Mouse (Mus musculus) skeletal muscle tissue, adult 2 months (tissue): ENCODE results near the gene Krt34.

Experiments used
- DNase-seq: peaks from one replicate; pipeline ENCODE4 v3.0.0-alpha.2; 2012; ENCODE audit warnings: low read depth, low spot score

The Krt34 gene

GRCm38 (mm10) chr11:100041454-100041853 lies at the start of gene Krt34:
Krt34 (minus strand) TSS chr11:100041554.
- DNase-seq, result no peak

- DNase-seq, result no peak
These were observed 47.1 kb upstream of the Krt34 start for GRCm38 (mm10) chr11:100088378-100089025.

DNA sequence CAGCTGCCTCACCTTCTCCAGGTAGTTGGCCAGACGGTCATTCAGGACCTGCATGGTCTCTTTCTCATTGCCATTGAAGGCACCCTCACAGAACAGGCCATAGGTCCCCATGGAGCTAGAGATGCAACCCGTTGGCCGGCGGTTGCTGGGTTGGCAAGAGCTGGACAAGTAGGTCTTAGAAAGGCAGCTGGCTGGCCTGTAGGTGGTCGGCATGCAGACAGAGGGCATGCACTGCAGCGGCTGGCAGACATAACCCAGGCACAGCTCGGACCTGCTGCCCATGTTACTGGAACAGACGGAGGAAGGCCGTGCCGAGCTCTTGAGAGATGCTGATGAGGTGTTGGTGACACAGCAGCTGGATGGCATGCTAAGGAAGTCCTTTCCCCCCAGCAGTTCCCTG lies 46.5 kb upstream of the Krt34 start, which contains the start of gene Krt32:
Krt32 (minus strand) TSS at position 366 of the 400 bp plus-strand sequence.
- no peak for DNase-seq

GRCm38 (mm10) chr11:100073873-100074272 lies 32.5 kb upstream of the Krt34 start:
- peak; percentile 25 for DNase-seq

DNA sequence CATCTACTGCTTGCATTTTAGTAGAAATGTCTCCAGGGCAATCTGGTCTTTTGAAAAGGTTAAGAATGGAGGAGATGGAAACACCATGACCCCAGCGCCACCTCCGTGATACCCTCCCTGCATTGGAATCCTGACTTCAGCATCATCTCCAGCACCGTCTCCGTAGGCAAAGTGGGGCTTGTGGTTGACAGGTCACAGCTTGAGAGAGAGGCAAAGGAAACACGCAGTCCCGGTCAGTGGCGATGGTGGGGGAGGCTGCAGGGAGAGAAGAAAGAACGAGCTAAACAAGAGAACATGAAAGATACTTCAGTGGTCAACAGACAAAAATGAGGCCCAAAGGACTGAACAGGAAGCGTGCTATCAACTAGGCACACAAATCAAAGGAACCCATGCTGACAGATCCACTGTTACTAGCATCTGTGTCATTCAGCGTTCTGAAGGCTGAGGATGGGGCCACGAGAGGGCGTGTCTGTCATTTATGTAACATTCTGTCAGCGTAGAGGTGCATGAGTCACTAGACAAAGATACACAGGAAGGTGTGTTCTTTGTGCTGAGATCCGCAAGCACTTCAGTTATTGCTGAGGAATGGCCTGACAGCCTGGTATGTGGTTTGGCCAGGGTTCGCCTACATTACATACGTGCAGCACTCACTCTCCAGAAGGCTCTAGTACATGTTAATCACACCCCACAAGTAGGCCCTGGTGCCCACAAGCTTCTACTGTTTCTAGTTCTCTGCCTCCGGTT lies 26.1 kb upstream of the Krt34 start:
- DNase-seq, result no peak

DNA sequence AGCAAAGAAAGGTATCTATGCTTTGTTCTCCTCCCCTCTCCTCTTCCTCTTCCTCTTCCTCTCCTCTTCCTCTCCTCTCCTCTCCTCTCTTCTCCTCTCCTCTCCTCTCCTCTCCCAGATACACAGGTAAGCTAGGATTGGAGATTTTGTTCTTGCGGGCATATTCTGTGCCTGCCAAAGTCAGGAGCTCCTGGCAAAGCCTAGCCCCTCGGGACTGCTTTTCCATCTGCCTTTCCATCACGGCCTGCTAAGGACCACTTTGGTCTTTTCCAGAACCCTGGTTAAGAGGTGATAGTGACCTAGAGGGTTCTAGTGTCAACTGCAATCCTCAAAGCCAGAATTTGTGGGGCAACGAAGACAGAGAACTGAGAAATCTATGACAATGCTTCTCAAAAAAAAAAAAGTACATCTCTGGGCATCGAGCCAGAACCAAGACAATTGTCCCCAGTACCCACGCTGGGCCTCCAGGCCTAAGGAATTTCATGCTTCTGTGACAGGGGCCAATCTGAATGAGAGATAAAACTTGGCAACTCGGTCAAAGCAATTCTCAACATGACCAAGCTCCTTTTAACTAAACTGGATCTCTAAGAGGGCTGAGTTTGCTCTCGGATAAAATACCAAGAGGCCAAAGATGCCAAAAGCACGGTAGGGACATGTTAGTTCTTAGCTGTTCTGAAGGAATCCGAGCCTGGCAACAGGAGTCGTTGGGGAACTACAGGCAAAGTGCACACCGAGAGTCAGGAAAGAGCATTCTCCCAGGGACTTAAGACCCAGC lies 25.1 kb upstream of the Krt34 start:
- DNase-seq, result no peak

- DNase-seq, result no peak
These were observed 17.5 kb upstream of the Krt34 start for GRCm38 (mm10) chr11:100058875-100059274.

GRCm38 (mm10) chr11:100055686-100056655 lies 14.6 kb upstream of the Krt34 start:
- no peak for DNase-seq

DNA sequence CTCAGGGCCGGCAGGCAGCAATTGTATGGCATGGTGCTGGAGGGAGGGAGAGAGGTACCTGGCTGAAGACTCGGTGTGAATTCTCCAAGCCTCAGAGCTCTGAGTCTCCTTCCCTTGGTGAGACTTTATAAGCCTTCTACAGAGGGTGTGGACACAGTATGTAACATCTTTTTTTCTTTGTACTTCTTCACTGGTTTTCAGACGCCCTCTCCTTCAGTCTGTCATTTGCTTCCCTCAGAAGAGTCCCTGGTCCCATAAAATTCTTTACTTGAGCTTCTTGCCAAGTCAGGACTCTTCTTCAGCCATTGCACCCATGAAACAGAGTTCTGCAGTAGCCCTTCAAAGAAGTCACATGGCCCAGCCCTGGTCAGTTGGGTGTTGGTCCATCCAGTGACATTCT lies 9.1 kb upstream of the Krt34 start, which contains the start of gene Krt31:
Krt31 (minus strand) TSS at position 101 of the 400 bp plus-strand sequence.
- no peak for DNase-seq

DNA sequence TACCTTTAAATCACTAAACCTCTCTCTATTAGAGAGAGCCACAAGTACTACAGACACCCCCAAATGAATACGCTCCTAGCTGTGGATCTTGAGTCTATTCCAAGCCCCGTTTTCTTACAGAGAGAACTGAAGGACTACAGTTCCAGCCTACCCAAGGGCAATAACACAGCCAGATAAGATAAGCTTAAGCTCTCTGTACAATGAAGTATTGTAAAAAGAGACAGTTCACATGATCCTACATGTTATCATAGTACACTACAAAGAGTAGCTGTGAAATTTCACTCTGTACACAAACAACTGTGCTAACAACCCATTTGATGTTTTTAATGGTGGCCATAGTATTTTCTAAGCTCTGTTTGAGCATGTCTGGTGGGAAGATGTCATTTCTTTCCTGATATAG lies 5.8 kb upstream of the Krt34 start:
- no peak for DNase-seq

DNA sequence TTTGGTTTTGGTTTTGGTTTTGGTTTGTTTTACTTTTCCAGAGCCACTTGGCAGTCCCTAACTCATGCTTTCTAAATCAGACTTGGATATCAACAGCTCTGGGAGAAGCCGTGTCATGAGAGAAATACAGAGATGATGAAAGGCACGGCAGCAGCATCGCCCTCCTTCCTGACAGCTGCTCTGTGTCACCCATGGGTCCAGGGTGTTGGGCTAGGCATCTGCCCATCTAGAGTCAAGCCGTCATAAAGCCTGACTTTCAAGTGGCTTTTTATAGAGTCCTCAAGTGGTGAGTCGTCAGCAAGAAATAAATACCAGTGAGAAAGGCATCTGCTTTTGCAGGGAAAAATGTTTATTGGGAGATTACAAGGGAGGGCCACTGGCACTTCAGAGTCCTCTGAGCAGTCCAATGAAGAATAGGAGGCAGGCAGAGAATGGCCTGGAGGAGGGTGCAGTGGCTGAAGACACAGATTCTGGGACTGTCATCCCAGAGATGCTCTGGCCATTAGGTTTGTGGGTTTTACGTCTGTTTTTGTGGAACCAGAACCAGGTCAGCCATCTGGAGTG lies 5.0 kb upstream of the Krt34 start:
- DNase-seq, result no peak

DNA sequence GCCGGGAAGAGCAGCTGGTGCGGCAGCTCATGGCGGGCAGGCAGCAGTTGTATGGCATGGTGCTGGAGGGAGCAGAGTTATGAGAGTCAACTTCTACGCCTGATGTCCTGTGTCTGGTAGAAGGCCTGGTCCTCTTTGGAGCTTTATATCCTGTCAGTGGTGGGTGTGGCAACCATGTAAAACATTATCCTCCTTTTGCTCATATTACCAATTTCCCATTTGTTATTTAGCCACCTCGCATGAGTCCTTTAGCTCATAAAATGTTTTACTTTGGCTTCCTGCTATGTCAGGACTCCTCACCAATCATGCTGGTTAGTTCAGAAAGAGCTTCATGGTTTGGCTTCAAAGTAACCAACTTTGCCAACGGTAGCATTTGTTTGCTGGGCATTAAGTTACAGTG lies 11.6 kb downstream of the Krt34 start, which contains the start of gene Krt33b:
Krt33b (minus strand) TSS at position 101 of the 400 bp plus-strand sequence.
- no peak for DNase-seq

DNA sequence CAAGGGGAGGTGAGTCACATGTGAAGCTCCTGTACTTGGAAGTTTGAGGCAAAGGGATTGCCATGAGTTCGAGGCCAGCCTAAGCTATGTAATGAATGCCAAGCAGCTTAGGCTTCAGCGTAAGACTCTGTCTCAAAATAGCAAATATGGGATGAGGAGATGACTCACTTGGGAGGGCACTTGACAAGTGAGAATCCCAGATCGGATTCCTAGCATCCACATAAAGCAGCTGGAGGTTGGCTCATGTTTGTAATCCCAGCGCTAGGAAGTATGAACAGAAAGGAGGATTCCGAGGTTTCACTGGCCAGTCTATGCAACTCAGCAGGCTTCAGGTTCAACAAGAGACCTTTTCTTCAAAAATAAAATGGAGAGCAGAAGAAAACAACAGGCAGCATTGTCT lies 19.9 kb downstream of the Krt34 start:
- DNase-seq, result no peak

DNA sequence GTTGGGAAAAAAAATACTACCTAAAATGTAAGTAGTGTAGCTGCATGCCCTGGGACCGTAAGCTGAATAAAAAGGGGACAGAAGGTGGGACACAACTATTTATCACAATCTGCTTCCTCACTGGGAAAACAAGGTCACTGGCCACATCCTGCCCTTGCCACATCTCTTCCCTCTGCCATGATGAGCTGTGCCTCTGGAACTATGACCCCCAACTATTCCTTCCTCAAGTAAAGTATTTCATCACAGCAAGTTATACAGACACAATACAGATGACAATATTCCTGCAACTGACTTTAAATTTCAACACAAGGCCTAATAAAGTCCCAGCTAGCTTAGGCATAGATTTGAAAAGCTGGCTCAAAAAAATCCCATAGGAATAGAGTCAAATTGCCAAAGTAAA lies 21.9 kb downstream of the Krt34 start:
- no peak for DNase-seq

- no peak for DNase-seq
These were observed 25.2 kb downstream of the Krt34 start, which contains the start of gene Krt33a for GRCm38 (mm10) chr11:100016112-100016511. Krt33a (minus strand) TSS chr11:100016212.

- DNase-seq, result no peak
These were observed 27.6 kb downstream of the Krt34 start for GRCm38 (mm10) chr11:100013691-100014171.

DNA sequence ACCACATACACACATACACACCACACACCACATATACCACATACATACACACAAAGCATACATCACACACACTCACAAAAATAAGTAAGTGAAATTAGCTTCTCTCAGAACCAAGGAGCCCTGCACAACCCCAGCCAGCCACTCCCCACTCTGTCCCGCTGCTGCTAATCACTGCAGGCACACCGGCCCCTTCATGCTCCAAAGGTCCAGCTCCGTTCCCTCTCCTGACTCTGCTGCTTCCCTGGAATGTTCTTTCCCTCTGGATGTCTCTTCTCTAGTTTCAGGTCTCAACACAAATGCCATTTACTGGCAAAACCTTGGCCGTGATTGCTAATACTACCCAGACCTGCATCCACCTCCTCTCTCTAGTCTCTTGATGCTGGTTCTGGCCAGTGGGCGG lies 30.7 kb downstream of the Krt34 start:
- DNase-seq, result no peak

DNA sequence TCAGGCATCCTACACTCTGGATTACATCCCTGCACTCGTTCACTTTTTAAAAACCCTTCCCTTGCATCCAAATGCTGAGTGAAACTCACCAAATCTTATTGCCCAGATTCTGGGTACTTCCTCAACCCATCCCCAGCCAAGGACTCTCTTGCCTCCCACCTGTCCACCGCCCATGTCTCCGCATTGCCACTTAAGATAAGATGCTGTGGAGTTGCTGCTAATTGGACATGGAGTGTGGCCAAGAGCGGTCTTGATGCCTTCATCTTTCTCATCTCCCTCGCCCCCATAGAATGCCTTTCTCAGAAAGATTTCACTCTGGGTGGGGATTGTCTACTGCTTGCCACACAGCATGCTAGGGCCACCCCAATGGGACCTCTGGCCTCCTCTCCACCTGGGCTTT lies 33.0 kb downstream of the Krt34 start:
- no peak for DNase-seq

GRCm38 (mm10) chr11:100006624-100007023 lies 34.7 kb downstream of the Krt34 start:
- DNase-seq, result no peak

GRCm38 (mm10) chr11:100005905-100006304 lies 35.4 kb downstream of the Krt34 start:
- no peak for DNase-seq
